Mouse (Mus musculus) limb, embryonic 12.5 days (tissue): ENCODE data around the gene Mrpl43. TPM values are rescaled to one million over a fixed set of nuclear protein-coding genes. Genes with fewer than 3 reads are reported as not detected.

Experiments used
- ATAC-seq: fragments of 200-750 bp; cut with Nextera tagmentation; 2 replicates; pipeline ENCODE4 v1.8.0; 2017; ENCODE audit warnings: low read depth, moderate TSS enrichment; ENCODE audit not compliant: insufficient number of reproducible peaks, insufficient read depth, low FRiP score, low TSS enrichment
- H3K27ac ChIP-seq: fragments of 300-500 bp; sonication (generic); 2 replicates; pipeline ENCODE4 v1.5.1; 2016; ENCODE audit warnings: mild to moderate bottlenecking, moderate library complexity
- H3K27me3 ChIP-seq: fragments of 300-500 bp; sonication (generic); 2 replicates; pipeline ENCODE4 v1.6.1; 2016; ENCODE audit warnings: mild to moderate bottlenecking, moderate library complexity
- H3K36me3 ChIP-seq: fragments of 300-500 bp; sonication (generic); 2 replicates; pipeline ENCODE4 v1.6.1; 2016; ENCODE audit warnings: mild to moderate bottlenecking, moderate library complexity
- H3K4me1 ChIP-seq: fragments of 300-500 bp; sonication (generic); replicated peaks from 2 replicates; pipeline ENCODE4 v1.6.1; 2016
- H3K4me2 ChIP-seq: fragments of 300-500 bp; sonication (generic); 2 replicates; pipeline ENCODE4 v1.6.1; 2016; ENCODE audit warnings: mild to moderate bottlenecking, moderate library complexity
- H3K4me3 ChIP-seq: fragments of 300-500 bp; sonication (generic); replicated peaks from 2 replicates; pipeline ENCODE4 v1.5.1; 2016; ENCODE audit warnings: mild to moderate bottlenecking
- H3K9ac ChIP-seq: fragments of 300-500 bp; sonication (generic); replicated peaks from 2 replicates; pipeline ENCODE4 v1.6.1; 2016; ENCODE audit warnings: mild to moderate bottlenecking, moderate library complexity
- H3K9me3 ChIP-seq: fragments of 300-500 bp; sonication (generic); 2 replicates; pipeline ENCODE4 v1.6.1; 2016; ENCODE audit warnings: mild to moderate bottlenecking, moderate library complexity
- WGBS: fragments of 180-500 bp; shearing (Covaris S2); methylation state at CpG from one replicate; pipeline ENCODE4 v1.1.7; 2016; 5-methylcytosine and 5-hydroxymethylcytosine counted together
- polyA plus RNA-seq: library from polyadenylated mRNA; unstranded; fragments of >200 nt; fragmentation: Nextera tagmentation; extraction: Ambion mirVana; gene quantifications from 2 replicates; pipeline ENCODE4 v1.2.1, GENCODE M21; 2016

The Mrpl43 gene
- polyA plus RNA-seq = 77.5 and 78.5 TPM in 2 replicates

- H3K36me3 ChIP-seq = peaks cover 71% of the 10 kb centered on the region
- WGBS = under 1% methylated on average over 82 of the region's 82 CpGs
Measured at GRCm38 (mm10) chr19:45005957-45006712, at the start of gene Mrpl43. TSS of gene Mrpl43 (minus strand) at chr19:45006442.

GRCm38 (mm10) chr19:45054892-45055690, 48.8 kb upstream of the Mrpl43 start:
- H3K4me1 ChIP-seq = peaks cover 22% of the 10 kb centered on the region
- H3K27me3 ChIP-seq = no peaks in the 10 kb centered on the region
- no peak overlapping the region for H3K4me3 ChIP-seq
- WGBS = 82% methylated on average over 6 of the region's 6 CpGs
- H3K4me2 ChIP-seq = no peak overlapping the region
- no peak overlapping the region for H3K27ac ChIP-seq
- ATAC-seq = no peak
- no peaks in the 10 kb centered on the region for H3K9me3 ChIP-seq
- H3K36me3 ChIP-seq = peaks cover 47% of the 10 kb centered on the region
- H3K9ac ChIP-seq = no peak overlapping the region

More at GRCm38 (mm10) chr19:45005957-45006712, at the start of gene Mrpl43:
- H3K4me2 ChIP-seq = peak within 1 kb of the TSS; percentile 97
- no peaks in the 10 kb centered on the region for H3K27me3 ChIP-seq
- H3K4me1 ChIP-seq = peaks cover 21% of the 10 kb centered on the region
- ATAC-seq = peak; percentile 89
- peak within 1 kb of the TSS; percentile 72 for H3K4me3 ChIP-seq
- H3K9ac ChIP-seq = peak within 1 kb of the TSS; percentile 76
- no peaks in the 10 kb centered on the region for H3K9me3 ChIP-seq
- H3K27ac ChIP-seq = peak within 1 kb of the TSS; percentile 75

GRCm38 (mm10) chr19:45053451-45053850, 47.2 kb upstream of the Mrpl43 start:
- H3K9me3 ChIP-seq = no peaks in the 10 kb centered on the region
- peaks cover 55% of the 10 kb centered on the region for H3K36me3 ChIP-seq
- WGBS = 87% methylated on average over 8 of the region's 8 CpGs
- no peak overlapping the region for H3K4me3 ChIP-seq
- no peak for ATAC-seq
- H3K27me3 ChIP-seq = peaks cover 1% of the 10 kb centered on the region; the same call in 1 of the 2 replicates
- no peak overlapping the region for H3K4me2 ChIP-seq
- peaks cover 23% of the 10 kb centered on the region for H3K4me1 ChIP-seq
- no peak overlapping the region for H3K9ac ChIP-seq
- no peak overlapping the region for H3K27ac ChIP-seq

- Histone ChIP-seq H3K9me3 (no peaks in the 10 kb centered on the region), H3K36me3 (peaks cover 49% of the 10 kb centered on the region), H3K9ac (no peak overlapping the region), H3K4me1 (peaks cover 26% of the 10 kb centered on the region), H3K27me3 (peaks cover 30% of the 10 kb centered on the region), H3K4me3 (no peak overlapping the region), H3K27ac (no peak overlapping the region), H3K4me2 (no peak overlapping the region)
- WGBS = 77% methylated on average over 9 of the region's 9 CpGs
- ATAC-seq = no peak
Measured at GRCm38 (mm10) chr19:45049523-45049922, 43.3 kb upstream of the Mrpl43 start.

- 81% methylated on average over 12 of the region's 12 CpGs for WGBS
Measured at GRCm38 (mm10) chr19:45048644-45049365, 42.6 kb upstream of the Mrpl43 start.

GRCm38 (mm10) chr19:45047935-45048643, 41.8 kb upstream of the Mrpl43 start:
- peak; percentile 63 for ATAC-seq
- peak overlapping the region; percentile 77 for H3K4me2 ChIP-seq
- no peaks in the 10 kb centered on the region for H3K9me3 ChIP-seq
- 55% methylated on average over 11 of the region's 11 CpGs for WGBS
- H3K4me3 ChIP-seq = peak overlapping the region; percentile 49
- peaks cover 41% of the 10 kb centered on the region for H3K27me3 ChIP-seq
- peaks cover 35% of the 10 kb centered on the region for H3K36me3 ChIP-seq
- peaks cover 26% of the 10 kb centered on the region for H3K4me1 ChIP-seq
- peak overlapping the region; percentile 76 for H3K27ac ChIP-seq
- H3K9ac ChIP-seq = peak overlapping the region; percentile 65

More at GRCm38 (mm10) chr19:45048644-45049365, 42.6 kb upstream of the Mrpl43 start:
- H3K4me2 ChIP-seq = peak overlapping the region; percentile 77
- H3K27ac ChIP-seq = no peak overlapping the region
- no peak overlapping the region for H3K9ac ChIP-seq
- no peaks in the 10 kb centered on the region for H3K9me3 ChIP-seq
- no peak for ATAC-seq
- peak overlapping the region; percentile 49 for H3K4me3 ChIP-seq
- peaks cover 35% of the 10 kb centered on the region for H3K27me3 ChIP-seq
- peaks cover 42% of the 10 kb centered on the region for H3K36me3 ChIP-seq
- H3K4me1 ChIP-seq = peaks cover 26% of the 10 kb centered on the region

GRCm38 (mm10) chr19:45047417-45047934, 41.2 kb upstream of the Mrpl43 start, which contains the start of gene Sfxn3:
TSS of gene Sfxn3 (plus strand) at chr19:45047503.
- peak; percentile 69 for ATAC-seq
- Histone ChIP-seq H3K4me3 (peak within 1 kb of the TSS; percentile 49), H3K36me3 (peaks cover 29% of the 10 kb centered on the region), H3K27me3 (peaks cover 42% of the 10 kb centered on the region), H3K9ac (peak within 1 kb of the TSS; percentile 65), H3K4me2 (peak within 1 kb of the TSS; percentile 77), H3K27ac (peak within 1 kb of the TSS; percentile 76), H3K9me3 (no peaks in the 10 kb centered on the region), H3K4me1 (peaks cover 26% of the 10 kb centered on the region)
- WGBS = under 1% methylated on average over 26 of the region's 26 CpGs

GRCm38 (mm10) chr19:45046523-45047321, 40.5 kb upstream of the Mrpl43 start:
- peak overlapping the region; percentile 65 for H3K9ac ChIP-seq
- peaks cover 49% of the 10 kb centered on the region for H3K27me3 ChIP-seq
- peaks cover 26% of the 10 kb centered on the region for H3K4me1 ChIP-seq
- peaks cover 21% of the 10 kb centered on the region for H3K36me3 ChIP-seq
- no peaks in the 10 kb centered on the region for H3K9me3 ChIP-seq
- H3K4me2 ChIP-seq = peak overlapping the region; percentile 77
- H3K4me3 ChIP-seq = peak overlapping the region; percentile 49
- ATAC-seq = 0 out of 2 replicates have a peak, but pooled peaks have one; percentile 38
- 0 out of 2 replicates have a peak overlapping the region, but pooled peaks have one; percentile 76 for H3K27ac ChIP-seq
- 2% methylated on average over 34 of the region's 34 CpGs for WGBS

GRCm38 (mm10) chr19:45045651-45046050, 39.4 kb upstream of the Mrpl43 start, which contains the start of gene Pdzd7:
TSS of gene Pdzd7 (minus strand) at chr19:45045717.
- H3K9me3 ChIP-seq = no peaks in the 10 kb centered on the region
- peaks cover 10% of the 10 kb centered on the region; the same call in 1 of the 2 replicates for H3K36me3 ChIP-seq
- peaks cover 60% of the 10 kb centered on the region for H3K27me3 ChIP-seq
- peak within 1 kb of the TSS; percentile 65 for H3K9ac ChIP-seq
- H3K27ac ChIP-seq = no peak within 1 kb of the TSS
- H3K4me3 ChIP-seq = peak within 1 kb of the TSS; percentile 49
- 76% methylated on average over 5 of the region's 5 CpGs for WGBS
- no peak for ATAC-seq
- H3K4me1 ChIP-seq = peaks cover 26% of the 10 kb centered on the region
- peak within 1 kb of the TSS; percentile 77 for H3K4me2 ChIP-seq
